Mouse (Mus musculus): ENCODE results near the gene Slit2. TPM values are rescaled to one million over a fixed set of nuclear protein-coding genes. Genes with fewer than 3 reads are reported as not detected.

The Slit2 gene
- polyA plus RNA-seq, 1 experiment from 2014 or later, result 36.9 TPM

DNA sequence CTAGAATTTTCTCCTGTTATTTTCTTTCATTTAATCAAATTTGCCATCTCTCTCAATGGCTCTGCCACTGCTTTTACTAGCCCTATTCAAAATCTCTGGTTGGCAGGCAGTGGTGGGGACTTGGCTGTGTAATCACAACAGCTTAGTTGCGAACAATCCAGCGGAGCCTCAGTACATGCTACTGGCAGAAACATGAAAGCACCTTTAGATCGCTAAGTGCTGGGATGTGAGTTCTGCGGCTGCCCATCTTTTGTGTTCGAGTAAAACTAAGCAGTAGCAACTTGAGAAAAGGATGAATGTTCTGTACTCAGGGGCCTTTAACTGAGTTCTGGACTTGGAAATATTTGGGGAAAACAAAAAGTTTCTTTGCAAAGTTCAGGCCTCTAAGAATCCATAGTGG lies 139.7 kb downstream of the Slit2 start:
- Histone ChIP-seq H3K27me3 (ENCODE audit: control insufficient read depth, insufficient read depth, low read depth, low read length) (no peaks in the 10 kb centered on the region), H3K9ac (ENCODE audit: low read length) (no peak overlapping the region), H3K4me2 (ENCODE audit: low read depth, low read length) (no peak overlapping the region), H3K27ac (ENCODE audit: low read length) (no peak overlapping the region), H3K9me3 (ENCODE audit: control insufficient read depth, low read length) (no peaks in the 10 kb centered on the region), H3K36me3 (ENCODE audit: control insufficient read depth, insufficient read depth, low read length) (no peaks in the 10 kb centered on the region), H3K4me1 (replicated peaks; ENCODE audit: control insufficient read depth, insufficient read depth, low read length) (no peaks in the 10 kb centered on the region), H3K4me3 (ENCODE audit: low read length) (no peak overlapping the region)
- WGBS, result 80% methylated on average over 5 of the region's 5 CpGs
- ATAC-seq (ENCODE audit: low read depth), result no peak

DNA sequence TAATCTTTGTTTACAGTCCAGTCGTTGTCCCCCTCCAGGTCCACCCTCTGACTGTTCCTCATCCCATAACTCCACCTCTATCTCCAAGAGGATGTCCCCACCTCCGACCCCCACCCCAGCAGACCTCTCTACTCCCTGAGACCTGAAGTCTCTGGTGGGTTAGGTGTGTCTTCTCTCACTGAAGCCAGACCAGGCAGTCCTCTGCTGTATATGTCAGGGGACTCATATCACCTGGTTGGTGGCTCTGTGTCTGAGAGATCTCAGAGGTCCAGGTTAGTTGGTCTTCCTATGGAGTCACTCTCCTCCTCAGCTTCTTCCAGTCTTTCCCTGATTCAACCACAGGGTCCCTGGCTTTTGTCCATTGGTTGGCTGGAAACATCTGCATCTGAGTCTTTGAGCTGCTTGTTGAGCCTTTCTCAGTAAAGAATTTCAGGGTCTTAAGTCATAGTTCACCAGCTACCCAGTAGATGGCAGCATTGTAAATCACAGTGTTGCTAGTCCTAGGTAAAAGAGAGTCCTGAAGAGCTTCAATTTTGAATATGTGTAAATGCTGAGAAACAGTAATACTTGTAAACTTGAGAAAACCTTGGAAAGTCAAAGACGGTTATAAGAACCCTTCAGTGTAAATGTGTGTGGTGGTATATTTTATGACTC lies 143.0 kb downstream of the Slit2 start:
- peak; percentile 56; the same call in 1 of the 2 replicates for ATAC-seq (ENCODE audit: low read depth)
- H3K4me1 ChIP-seq (replicated peaks; ENCODE audit: control insufficient read depth, insufficient read depth, low read length), result no peaks in the 10 kb centered on the region
- H3K27ac ChIP-seq (ENCODE audit: low read length), result no peak overlapping the region
- no peaks in the 10 kb centered on the region for H3K36me3 ChIP-seq (ENCODE audit: control insufficient read depth, insufficient read depth, low read length)
- H3K9me3 ChIP-seq (ENCODE audit: control insufficient read depth, low read length), result no peaks in the 10 kb centered on the region
- no peak overlapping the region for H3K4me2 ChIP-seq (ENCODE audit: low read depth, low read length)
- no peaks in the 10 kb centered on the region for H3K27me3 ChIP-seq (ENCODE audit: control insufficient read depth, insufficient read depth, low read depth, low read length)
- H3K4me3 ChIP-seq (ENCODE audit: low read length), result no peak overlapping the region
- WGBS, result 67% methylated on average over 3 of the region's 3 CpGs
- no peak overlapping the region for H3K9ac ChIP-seq (ENCODE audit: low read length)

DNA sequence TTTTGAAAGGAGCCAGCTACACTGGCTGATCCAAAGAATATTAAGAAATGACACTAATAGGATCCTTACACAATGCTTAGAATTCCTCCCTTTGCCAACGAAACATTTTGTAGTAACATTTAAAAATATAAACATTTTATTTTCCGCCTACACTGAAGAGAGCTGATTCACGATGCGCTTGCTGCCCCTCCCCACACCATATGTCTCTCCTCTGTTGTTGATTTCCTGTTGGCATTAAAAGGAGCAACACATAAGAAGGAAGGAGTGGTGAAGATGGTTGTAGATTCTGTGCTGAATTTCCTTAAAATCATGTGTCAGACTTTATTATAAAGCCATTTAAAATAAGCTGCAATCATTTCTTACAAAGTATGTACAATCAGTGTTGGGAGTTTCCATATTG lies 147.0 kb downstream of the Slit2 start:
- H3K4me1 ChIP-seq (replicated peaks; ENCODE audit: control insufficient read depth, insufficient read depth, low read length), result no peaks in the 10 kb centered on the region
- no peaks in the 10 kb centered on the region for H3K36me3 ChIP-seq (ENCODE audit: control insufficient read depth, insufficient read depth, low read length)
- no peaks in the 10 kb centered on the region for H3K9me3 ChIP-seq (ENCODE audit: control insufficient read depth, low read length)
- H3K9ac ChIP-seq (ENCODE audit: low read length), result no peak overlapping the region
- whole genome bisulfite sequencing, result 72% methylated on average over 4 of the region's 4 CpGs
- no peak for ATAC-seq (ENCODE audit: low read depth)
- H3K27me3 ChIP-seq (ENCODE audit: control insufficient read depth, insufficient read depth, low read depth, low read length), result no peaks in the 10 kb centered on the region
- no peak overlapping the region for H3K4me2 ChIP-seq (ENCODE audit: low read depth, low read length)
- no peak overlapping the region for H3K4me3 ChIP-seq (ENCODE audit: low read length)
- H3K27ac ChIP-seq (ENCODE audit: low read length), result no peak overlapping the region

DNA sequence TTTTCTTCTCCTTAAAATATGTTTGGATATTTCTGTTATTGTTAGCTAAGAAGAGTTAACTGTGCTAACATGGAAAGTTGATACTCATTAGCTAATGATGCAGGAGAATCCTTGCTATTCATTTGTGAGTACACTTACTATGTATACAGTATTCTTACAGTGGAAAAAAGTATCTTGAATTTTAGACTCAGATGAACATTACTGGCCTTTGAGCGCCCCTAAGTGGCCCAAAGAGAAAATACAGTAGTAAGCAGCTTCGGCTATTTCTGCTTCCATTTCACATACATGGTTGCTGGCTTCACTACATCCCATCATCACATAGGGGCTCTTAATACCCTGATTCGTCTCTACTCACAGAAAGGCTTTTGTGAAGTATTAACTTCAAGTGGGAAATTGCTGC lies 153.6 kb downstream of the Slit2 start:
- Histone ChIP-seq H3K4me3 (ENCODE audit: low read length) (no peak overlapping the region), H3K9me3 (ENCODE audit: control insufficient read depth, low read length) (no peaks in the 10 kb centered on the region), H3K9ac (ENCODE audit: low read length) (no peak overlapping the region), H3K27ac (ENCODE audit: low read length) (no peak overlapping the region), H3K4me2 (ENCODE audit: low read depth, low read length) (no peak overlapping the region), H3K36me3 (ENCODE audit: control insufficient read depth, insufficient read depth, low read length) (no peaks in the 10 kb centered on the region), H3K27me3 (ENCODE audit: control insufficient read depth, insufficient read depth, low read depth, low read length) (no peaks in the 10 kb centered on the region), H3K4me1 (replicated peaks; ENCODE audit: control insufficient read depth, insufficient read depth, low read length) (no peaks in the 10 kb centered on the region)
- ATAC-seq (ENCODE audit: low read depth), result no peak
- WGBS, result 19% methylated on average over 3 of the region's 3 CpGs

- Histone ChIP-seq H3K27me3 (ENCODE audit: control insufficient read depth, insufficient read depth, low read depth, low read length) (no peaks in the 10 kb centered on the region), H3K4me1 (replicated peaks; ENCODE audit: control insufficient read depth, insufficient read depth, low read length) (no peaks in the 10 kb centered on the region), H3K9ac (ENCODE audit: low read length) (no peak overlapping the region), H3K4me2 (ENCODE audit: low read depth, low read length) (no peak overlapping the region), H3K4me3 (ENCODE audit: low read length) (no peak overlapping the region), H3K36me3 (ENCODE audit: control insufficient read depth, insufficient read depth, low read length) (no peaks in the 10 kb centered on the region), H3K27ac (ENCODE audit: low read length) (no peak overlapping the region), H3K9me3 (ENCODE audit: control insufficient read depth, low read length) (no peaks in the 10 kb centered on the region)
- 32% methylated on average over 8 of the region's 8 CpGs for WGBS
- no peak for ATAC-seq (ENCODE audit: low read depth)
Measured at GRCm38 (mm10) chr5:48138849-48139487, 156.0 kb downstream of the Slit2 start.

- Histone ChIP-seq H3K4me3 (ENCODE audit: low read length) (no peak overlapping the region), H3K4me1 (replicated peaks; ENCODE audit: control insufficient read depth, insufficient read depth, low read length) (no peaks in the 10 kb centered on the region), H3K27me3 (ENCODE audit: control insufficient read depth, insufficient read depth, low read depth, low read length) (no peaks in the 10 kb centered on the region), H3K27ac (ENCODE audit: low read length) (no peak overlapping the region), H3K9me3 (ENCODE audit: control insufficient read depth, low read length) (no peaks in the 10 kb centered on the region), H3K4me2 (ENCODE audit: low read depth, low read length) (no peak overlapping the region), H3K36me3 (ENCODE audit: control insufficient read depth, insufficient read depth, low read length) (no peaks in the 10 kb centered on the region), H3K9ac (ENCODE audit: low read length) (no peak overlapping the region)
- 62% methylated on average over 6 of the region's 6 CpGs for WGBS
- no peak for ATAC-seq (ENCODE audit: low read depth)
Measured at GRCm38 (mm10) chr5:48139488-48139862, 156.5 kb downstream of the Slit2 start.

DNA sequence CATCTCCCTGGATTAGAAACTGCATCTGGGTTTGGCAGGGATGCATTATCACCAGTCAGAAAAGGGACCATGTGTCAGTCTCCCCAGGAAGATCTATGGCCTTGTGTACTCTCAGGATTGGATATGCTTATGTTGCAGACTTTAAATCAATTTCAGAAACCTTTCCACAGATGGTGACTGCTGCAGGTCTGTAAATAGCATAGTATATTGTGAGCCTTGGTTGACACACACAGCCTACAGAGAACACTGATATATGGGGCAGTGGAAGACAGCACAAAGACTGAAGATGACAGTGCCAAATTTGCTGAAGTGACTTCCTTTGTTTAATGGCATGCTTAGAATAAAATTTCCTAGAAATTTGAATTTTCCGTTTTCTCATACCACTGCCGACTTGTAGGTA lies 163.1 kb downstream of the Slit2 start:
- WGBS, result 78% methylated on average over 2 of the region's 2 CpGs

GRCm38 (mm10) chr5:48160829-48161228 lies 177.9 kb downstream of the Slit2 start:
- Histone ChIP-seq H3K36me3 (ENCODE audit: control insufficient read depth, insufficient read depth, low read length) (no peaks in the 10 kb centered on the region), H3K27ac (ENCODE audit: low read length) (no peak overlapping the region), H3K9me3 (ENCODE audit: control insufficient read depth, low read length) (no peaks in the 10 kb centered on the region), H3K27me3 (ENCODE audit: control insufficient read depth, insufficient read depth, low read depth, low read length) (no peaks in the 10 kb centered on the region), H3K9ac (ENCODE audit: low read length) (no peak overlapping the region), H3K4me3 (ENCODE audit: low read length) (no peak overlapping the region), H3K4me2 (ENCODE audit: low read depth, low read length) (no peak overlapping the region), H3K4me1 (replicated peaks; ENCODE audit: control insufficient read depth, insufficient read depth, low read length) (no peaks in the 10 kb centered on the region)
- no peak for ATAC-seq (ENCODE audit: low read depth)
- 82% methylated on average over 3 of the region's 3 CpGs for WGBS

More for the DNA sequence above, 163.1 kb downstream of the Slit2 start:
- no peaks in the 10 kb centered on the region for H3K36me3 ChIP-seq (ENCODE audit: control insufficient read depth, insufficient read depth, low read length)
- no peak overlapping the region for H3K27ac ChIP-seq (ENCODE audit: low read length)
- H3K4me1 ChIP-seq (replicated peaks; ENCODE audit: control insufficient read depth, insufficient read depth, low read length), result no peaks in the 10 kb centered on the region
- no peaks in the 10 kb centered on the region for H3K27me3 ChIP-seq (ENCODE audit: control insufficient read depth, insufficient read depth, low read depth, low read length)
- H3K9ac ChIP-seq (ENCODE audit: low read length), result no peak overlapping the region
- no peak overlapping the region for H3K4me2 ChIP-seq (ENCODE audit: low read depth, low read length)
- no peaks in the 10 kb centered on the region for H3K9me3 ChIP-seq (ENCODE audit: control insufficient read depth, low read length)
- ATAC-seq (ENCODE audit: low read depth), result no peak
- no peak overlapping the region for H3K4me3 ChIP-seq (ENCODE audit: low read length)

DNA sequence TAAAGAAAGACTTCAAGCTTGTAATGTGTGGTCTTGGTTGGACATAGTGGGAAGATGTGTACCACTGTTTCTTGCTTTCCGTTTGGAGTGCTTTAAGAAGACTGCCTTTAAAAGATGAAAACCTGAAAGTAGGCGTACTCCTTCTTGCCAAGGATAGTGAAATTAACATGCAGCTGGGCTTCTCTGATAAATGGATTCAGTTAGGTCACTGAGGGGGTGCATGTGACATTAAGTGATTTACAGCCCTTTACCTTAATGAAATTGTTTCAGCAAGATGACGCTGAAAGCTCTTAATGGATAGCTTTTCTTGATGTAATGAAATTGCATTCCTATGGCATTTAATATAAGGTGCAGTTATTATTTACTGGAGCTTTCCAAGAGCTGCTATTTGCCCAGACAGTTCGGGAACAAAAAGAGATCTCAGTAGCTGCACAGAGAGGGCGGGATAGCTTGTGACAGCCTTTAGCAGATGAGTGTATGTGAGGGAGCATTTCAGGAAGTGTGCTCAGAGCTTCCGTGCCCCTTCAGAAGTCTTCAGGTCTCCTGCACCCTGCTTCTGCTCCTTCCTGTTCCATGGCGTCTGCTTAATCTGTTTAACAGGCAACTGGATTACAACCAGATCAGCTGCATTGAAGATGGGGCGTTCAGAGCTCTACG lies 198.8 kb downstream of the Slit2 start:
- WGBS, result 53% methylated on average over 9 of the region's 9 CpGs
- no peaks in the 10 kb centered on the region for H3K27me3 ChIP-seq (ENCODE audit: control insufficient read depth, insufficient read depth, low read depth, low read length)
- no peaks in the 10 kb centered on the region for H3K4me1 ChIP-seq (replicated peaks; ENCODE audit: control insufficient read depth, insufficient read depth, low read length)
- H3K9ac ChIP-seq (ENCODE audit: low read length), result no peak overlapping the region
- H3K4me2 ChIP-seq (ENCODE audit: low read depth, low read length), result no peak overlapping the region
- H3K27ac ChIP-seq (ENCODE audit: low read length), result no peak overlapping the region
- H3K9me3 ChIP-seq (ENCODE audit: control insufficient read depth, low read length), result no peaks in the 10 kb centered on the region
- ATAC-seq (ENCODE audit: low read depth), result no peak
- no peak overlapping the region for H3K4me3 ChIP-seq (ENCODE audit: low read length)
- H3K36me3 ChIP-seq (ENCODE audit: control insufficient read depth, insufficient read depth, low read length), result no peaks in the 10 kb centered on the region

Measured in lung, embryonic 16.5 days (tissue).